Mouse (Mus musculus) urinary bladder, postnatal 0 days (tissue): ENCODE data around the gene Fmc1. TPM values are rescaled to one million over a fixed set of nuclear protein-coding genes. Genes with fewer than 3 reads are reported as not detected.

Experiments
- microRNA-seq: library from miRNA; unstranded; fragments of <30 nt; microRNA quantifications from one replicate; pipeline ENCODE4, GENCODE M21; 2016
- polyA plus RNA-seq: library from polyadenylated mRNA; unstranded; fragments of >200 nt; fragmentation: Nextera tagmentation; extraction: Ambion mirVana; gene quantifications from 2 replicates; pipeline ENCODE4 v1.2.1, GENCODE M21; 2015

Fmc1 gene
- 149 and 169 TPM in 2 replicates for polyA plus RNA-seq

DNA sequence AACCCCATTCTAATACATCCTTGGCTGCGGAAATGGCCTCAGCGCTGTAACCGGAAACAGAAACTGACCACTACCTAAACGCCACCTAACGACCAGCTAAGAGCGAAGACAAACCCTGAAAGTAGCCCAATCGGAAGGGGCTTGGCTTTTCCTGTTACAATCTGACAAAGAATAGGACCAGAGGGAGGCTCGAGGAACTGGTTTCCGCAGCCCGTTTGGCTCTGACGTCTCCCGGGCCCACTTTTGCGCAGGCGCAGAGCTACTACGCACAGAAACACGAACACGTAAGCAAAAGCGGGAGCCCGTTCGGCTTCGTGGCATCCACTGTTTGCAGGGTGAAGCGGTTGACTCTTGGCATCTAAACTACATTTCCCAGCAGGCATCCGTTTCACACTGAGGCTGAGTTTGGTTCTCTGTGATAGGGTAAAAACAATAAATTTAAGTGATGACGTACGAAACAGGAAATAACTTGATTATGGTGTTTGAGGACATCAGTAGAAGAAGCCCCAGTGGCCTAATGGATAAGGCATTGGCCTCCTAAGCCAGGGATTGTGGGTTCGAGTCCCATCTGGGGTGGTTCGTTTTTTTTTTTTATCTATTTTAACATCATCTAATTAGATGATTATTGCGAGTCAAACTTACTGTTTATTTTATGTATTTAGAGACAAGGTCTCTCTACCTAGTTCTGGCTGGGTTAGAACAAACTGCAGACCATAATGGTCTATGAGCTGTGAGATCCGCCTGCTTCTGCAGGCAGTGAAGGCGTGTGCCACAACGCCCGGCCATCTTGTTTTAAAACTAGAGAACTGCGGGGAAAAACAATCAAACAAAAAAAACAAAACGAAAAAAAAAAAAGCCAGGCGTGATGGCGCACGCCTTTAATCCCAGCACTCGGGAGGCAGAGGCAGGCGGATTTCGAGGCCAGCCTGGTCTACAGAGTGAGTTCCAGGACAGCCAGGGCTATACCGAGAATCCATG, at the start of gene Fmc1:
Gene Fmc1 (plus strand): TSS at position 75 of the 978 bp plus-strand sequence.

DNA sequence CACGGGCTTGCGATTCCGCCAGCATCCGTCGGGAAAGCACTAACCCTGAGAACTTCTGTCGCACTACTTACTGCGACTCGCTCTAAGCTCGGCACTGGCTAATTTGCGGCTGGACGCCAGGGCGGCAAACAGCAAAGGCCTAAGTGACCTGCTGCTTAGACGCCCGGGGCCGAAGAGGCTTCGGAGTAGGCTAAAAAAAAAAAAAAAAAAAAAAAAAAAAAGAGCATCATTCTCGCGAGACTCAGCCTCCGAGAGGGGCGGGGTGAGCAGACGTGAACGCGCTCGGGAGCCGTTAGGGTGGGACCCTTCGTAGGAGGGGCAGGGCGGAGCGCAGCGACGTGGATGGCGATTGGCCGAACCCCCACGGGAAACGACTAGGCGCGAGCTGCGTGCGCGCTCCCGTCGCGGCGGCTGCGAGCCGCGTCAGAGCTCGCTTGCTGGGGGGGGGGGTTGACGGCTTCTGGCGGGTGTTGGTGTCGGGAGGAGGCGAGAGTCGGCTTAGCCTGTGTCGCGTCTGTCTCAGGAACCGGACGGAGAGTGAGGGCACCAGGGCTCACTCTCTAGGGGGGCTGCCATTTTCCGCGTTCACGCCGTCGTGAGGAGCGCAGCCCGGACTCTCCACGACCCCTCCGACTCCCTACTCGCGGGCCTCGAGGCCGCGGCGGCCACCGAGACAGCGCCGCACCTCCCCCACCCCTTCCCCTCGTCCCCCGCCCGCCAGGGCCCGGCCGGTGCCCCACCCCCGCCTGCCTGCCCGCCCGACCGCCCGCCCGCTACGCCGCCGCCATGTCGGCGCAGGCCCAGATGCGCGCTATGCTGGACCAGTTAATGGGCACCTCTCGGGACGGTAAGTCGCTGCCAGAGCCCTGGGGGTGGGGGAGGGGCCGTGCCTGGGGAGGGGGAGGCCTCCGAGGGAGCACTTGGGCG, 18.0 kb downstream of the Fmc1 start, which contains the start of gene Luc7l2:
Gene Luc7l2 (plus strand): TSS at position 273 of the 927 bp plus-strand sequence.

Small RNA genes within 50 kb of the gene (microRNA-seq; reads per million reads assigned to microRNA genes)
- gene Mir7670 = not detected

Other genes starting within 250 kb of the Fmc1 start
- 2.7 and 3.2 TPM in 2 replicates for gene Zc3hav1l, start 234.2 kb upstream of the Fmc1 start, polyA plus RNA-seq
- gene Zc3hav1, start 178.9 kb upstream of the Fmc1 start, polyA plus RNA-seq = 14.1 and 15.0 TPM in 2 replicates
- 1.9 and 2.5 TPM in 2 replicates for gene Ttc26, start 152.0 kb upstream of the Fmc1 start, polyA plus RNA-seq
- gene Ubn2, start 99.6 kb upstream of the Fmc1 start, polyA plus RNA-seq = 6.0 and 7.2 TPM in 2 replicates
- 22.8 and 24.7 TPM in 2 replicates for gene Luc7l2, start 17.8 kb downstream of the Fmc1 start, polyA plus RNA-seq
- gene Klrg2, start 103.7 kb downstream of the Fmc1 start, polyA plus RNA-seq = 0.81 and 0.92 TPM in 2 replicates
- gene Clec2l, start 129.6 kb downstream of the Fmc1 start, polyA plus RNA-seq = 0.17 TPM in 1 of 2 replicates, not detected in the other